Mouse (Mus musculus): Measurements from ENCODE around the gene Kcnc3. TPM values are rescaled to one million over a fixed set of nuclear protein-coding genes. Genes with fewer than 3 reads are reported as not detected.

The Kcnc3 gene
- polyA plus RNA-seq (2012; rRNA removed), result 14.7 and 17.8 TPM in 2 replicates

DNA sequence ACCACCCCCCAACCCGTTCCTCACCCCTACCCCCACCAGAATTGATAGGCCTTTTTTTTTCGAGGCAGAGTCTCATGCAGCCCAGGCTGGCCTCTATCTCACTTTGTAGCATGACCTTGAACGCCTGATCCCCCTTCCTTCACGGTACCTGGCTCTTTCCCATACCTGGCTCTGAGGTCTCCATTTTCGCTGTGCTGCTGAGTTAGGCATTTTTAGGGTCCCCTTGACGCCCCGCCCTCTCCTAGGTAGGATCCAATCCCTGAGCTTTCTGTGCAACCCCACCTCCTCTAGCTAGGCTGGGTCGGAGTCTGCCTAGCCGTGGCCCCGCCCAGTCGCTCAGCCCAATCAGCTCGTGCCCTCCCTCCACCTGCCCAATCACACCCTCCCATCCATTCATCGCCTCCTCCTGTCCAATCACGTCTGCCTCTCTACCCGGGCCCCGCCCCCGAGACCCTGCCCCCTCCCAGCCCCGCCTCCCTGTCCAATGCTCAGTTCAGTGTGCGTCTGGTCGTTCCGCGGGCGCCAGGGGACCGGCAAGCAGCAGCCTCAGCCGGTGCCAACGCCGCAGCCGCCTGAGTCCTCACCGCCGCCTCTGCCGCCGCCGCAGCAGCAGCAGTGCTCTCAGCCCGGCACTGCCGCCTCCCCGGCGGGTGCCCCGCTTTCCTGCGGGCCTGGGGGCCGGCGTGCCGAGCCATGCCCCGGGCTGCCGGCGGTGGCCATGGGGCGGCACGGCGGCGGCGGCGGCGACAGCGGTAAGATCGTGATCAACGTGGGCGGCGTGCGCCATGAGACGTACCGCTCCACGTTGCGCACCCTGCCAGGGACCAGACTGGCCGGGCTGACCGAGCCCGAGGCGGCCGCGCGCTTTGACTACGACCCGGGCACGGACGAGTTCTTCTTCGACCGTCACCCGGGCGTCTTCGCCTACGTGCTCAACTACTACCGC is at the start of gene Kcnc3:
Gene Kcnc3 (plus strand): TSS at position 263 of the 946 bp plus-strand sequence.

DNA sequence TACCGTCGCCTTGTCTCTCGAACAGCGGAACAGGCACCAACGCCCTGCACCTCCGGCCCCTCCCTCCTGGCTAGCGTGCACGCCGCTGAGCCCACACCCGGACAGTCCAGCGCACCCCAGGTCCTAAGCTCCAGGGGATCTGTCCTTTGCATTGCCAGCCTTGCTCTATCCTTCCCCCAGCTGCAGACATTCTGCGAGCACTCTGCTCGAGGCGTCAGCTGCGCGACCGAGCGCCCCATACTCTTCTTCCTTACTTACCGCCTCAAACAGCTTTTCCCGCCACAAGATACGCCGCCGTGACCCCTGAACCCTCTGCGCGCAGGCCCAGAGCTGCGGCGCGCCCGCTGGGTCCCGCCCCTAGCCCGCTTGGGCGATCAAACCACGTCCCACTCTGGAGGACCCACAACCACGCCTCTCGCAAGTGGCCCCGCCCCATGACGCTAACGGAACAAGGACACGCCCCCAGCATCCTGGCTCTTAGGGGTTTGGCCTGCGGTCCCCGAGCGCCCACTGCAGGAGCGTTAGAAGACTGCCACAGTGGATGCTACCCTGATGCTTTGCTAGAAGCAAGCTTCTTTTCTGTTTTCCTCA is 41.9 kb upstream of the Kcnc3 start, which contains the start of gene Pold1:
Gene Pold1 (minus strand): TSS at position 353 of the 591 bp plus-strand sequence.

DNA sequence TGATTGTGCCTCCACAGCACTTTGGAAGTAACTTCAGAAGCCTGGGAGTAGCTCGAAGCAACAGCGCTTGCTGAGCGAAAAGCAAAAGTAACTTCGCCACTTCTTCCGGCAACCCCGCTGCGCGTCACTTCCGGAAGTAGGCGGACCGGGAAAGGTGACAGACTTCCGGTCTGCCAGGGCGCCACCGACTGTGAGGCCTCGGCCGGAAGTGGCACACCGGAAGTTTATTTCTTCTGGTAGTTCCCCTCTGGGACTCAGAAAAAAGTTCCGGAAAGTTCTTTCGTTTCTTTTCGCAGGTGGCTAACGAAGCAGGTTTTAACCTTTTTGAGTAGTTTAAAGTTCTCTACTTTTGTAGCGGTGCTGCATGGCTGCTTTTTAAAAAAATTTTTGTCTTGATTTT is 36.6 kb upstream of the Kcnc3 start, which contains the start of gene Nr1h2:
Gene Nr1h2 (minus strand): TSS at position 126 of the 400 bp plus-strand sequence.

DNA sequence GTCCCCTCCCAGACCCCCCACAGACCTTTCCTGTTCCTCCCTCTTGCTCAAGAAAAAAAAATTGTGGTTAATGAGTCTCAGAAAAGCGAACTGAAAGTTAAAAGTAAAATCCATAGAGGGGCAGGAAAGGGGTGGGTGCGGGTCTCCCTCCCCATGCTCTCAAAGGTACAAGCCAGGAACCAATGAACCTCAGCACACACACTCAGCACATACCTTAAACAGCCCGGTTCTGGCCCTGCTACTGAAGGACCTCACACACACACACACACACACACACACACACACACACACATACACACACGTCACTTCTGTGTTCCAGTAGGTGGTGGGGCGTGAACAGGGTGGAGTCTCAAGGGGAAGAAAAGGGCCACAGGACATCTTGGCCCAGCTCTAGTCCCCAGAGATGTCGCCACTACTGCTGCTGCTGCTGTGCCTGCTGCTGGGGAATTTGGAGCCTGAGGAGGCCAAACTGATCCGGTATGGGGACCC is 18.2 kb upstream of the Kcnc3 start, which contains the start of gene Napsa:
Gene Napsa (plus strand): TSS at position 168 of the 489 bp plus-strand sequence.

Other genes with a start within 250 kb of the Kcnc3 start
- 55.4 and 56.4 TPM in 2 replicates for gene Syt3, start 206.6 kb upstream of the Kcnc3 start, polyA plus RNA-seq (2012; rRNA removed)
- 4.7 and 5.2 TPM in 2 replicates for gene 1700008O03Rik, start 204.8 kb upstream of the Kcnc3 start, polyA plus RNA-seq (2012; rRNA removed)
- gene Lrrc4b, start 161.6 kb upstream of the Kcnc3 start, polyA plus RNA-seq (2012; rRNA removed), result 229 and 267 TPM in 2 replicates
- gene Aspdh, start 125.3 kb upstream of the Kcnc3 start, polyA plus RNA-seq (2012; rRNA removed), result 13.8 and 16.1 TPM in 2 replicates
- gene Josd2, start 122.7 kb upstream of the Kcnc3 start, polyA plus RNA-seq (2012; rRNA removed), result 75.4 and 77.8 TPM in 2 replicates
- gene Emc10, start 94.1 kb upstream of the Kcnc3 start, polyA plus RNA-seq (2012; rRNA removed), result 210 and 223 TPM in 2 replicates
- 25.2 and 26.6 TPM in 2 replicates for gene Fam71e1, start 94.1 kb upstream of the Kcnc3 start, polyA plus RNA-seq (2012; rRNA removed)
- gene Mybpc2, start 66.0 kb upstream of the Kcnc3 start, polyA plus RNA-seq (2012; rRNA removed), result 0.04 and 0.19 TPM in 2 replicates
- 0.04 and 0.09 TPM in 2 replicates for gene Spib, start 58.6 kb upstream of the Kcnc3 start, polyA plus RNA-seq (2012; rRNA removed)
- gene Pold1, start 41.8 kb upstream of the Kcnc3 start, polyA plus RNA-seq (2012; rRNA removed), result 24.0 and 24.6 TPM in 2 replicates
- 55.4 and 59.4 TPM in 2 replicates for gene Nr1h2, start 36.7 kb upstream of the Kcnc3 start, polyA plus RNA-seq (2012; rRNA removed)
- 0.19 and 0.27 TPM in 2 replicates for gene Napsa, start 18.3 kb upstream of the Kcnc3 start, polyA plus RNA-seq (2012; rRNA removed)
- gene Myh14, start 80.2 kb downstream of the Kcnc3 start, polyA plus RNA-seq (2012; rRNA removed), result 2.2 and 2.8 TPM in 2 replicates
- not detected in 2 replicates for gene Izumo2, start 118.1 kb downstream of the Kcnc3 start, polyA plus RNA-seq (2012; rRNA removed)
- gene Vrk3, start 157.7 kb downstream of the Kcnc3 start, polyA plus RNA-seq (2012; rRNA removed), result 28.7 TPM in 2 replicates
- 1.2 and 1.3 TPM in 2 replicates for gene Zfp473, start 160.4 kb downstream of the Kcnc3 start, polyA plus RNA-seq (2012; rRNA removed)
- 60.4 and 62.0 TPM in 2 replicates for gene Nup62, start 225.4 kb downstream of the Kcnc3 start, polyA plus RNA-seq (2012; rRNA removed)
- 0.43 and 0.61 TPM in 2 replicates for gene Il4i1, start 225.7 kb downstream of the Kcnc3 start, polyA plus RNA-seq (2012; rRNA removed)
- gene Atf5, start 226.0 kb downstream of the Kcnc3 start, polyA plus RNA-seq (2012; rRNA removed), result 15.3 and 17.9 TPM in 2 replicates

Data from central nervous system, embryonic 18 days (tissue).